Mouse (Mus musculus) limb, embryonic 15.5 days (tissue): ENCODE data around the gene S100pbp. TPM values are rescaled to one million over a fixed set of nuclear protein-coding genes. Genes with fewer than 3 reads are reported as not detected.

ENCODE experiments used
- ATAC-seq: fragments of 200-750 bp; cut with Nextera tagmentation; 2 replicates; pipeline ENCODE4 v1.8.0; 2017; ENCODE audit warnings: low read depth, moderate TSS enrichment; ENCODE audit not compliant: insufficient number of reproducible peaks, low FRiP score, low TSS enrichment
- H3K27ac ChIP-seq: fragments of 300-500 bp; sonication (generic); 2 replicates; pipeline ENCODE4 v1.5.1; 2015; ENCODE audit warnings: moderate library complexity, mild to moderate bottlenecking, inconsistent platforms
- H3K27me3 ChIP-seq: fragments of 300-500 bp; sonication (generic); 2 replicates; pipeline ENCODE4 v1.6.1; 2015; ENCODE audit warnings: inconsistent platforms
- H3K36me3 ChIP-seq: fragments of 300-500 bp; sonication (generic); 2 replicates; pipeline ENCODE4 v1.6.1; 2015; ENCODE audit warnings: inconsistent platforms
- H3K4me1 ChIP-seq: fragments of 300-500 bp; sonication (generic); 2 replicates; pipeline ENCODE4 v1.6.1; 2015; ENCODE audit warnings: inconsistent platforms
- H3K4me2 ChIP-seq: fragments of 300-500 bp; sonication (generic); 2 replicates; pipeline ENCODE4 v1.6.1; 2015; ENCODE audit warnings: mild to moderate bottlenecking, inconsistent platforms
- H3K4me3 ChIP-seq: fragments of 300-500 bp; sonication (generic); 2 replicates; pipeline ENCODE4 v1.5.1; 2015; ENCODE audit warnings: mild to moderate bottlenecking, inconsistent platforms
- H3K9ac ChIP-seq: fragments of 300-500 bp; sonication (generic); 2 replicates; pipeline ENCODE4 v1.6.1; 2015; ENCODE audit warnings: inconsistent platforms
- H3K9me3 ChIP-seq: fragments of 300-500 bp; sonication (generic); 2 replicates; pipeline ENCODE4 v1.6.1; 2016; ENCODE audit warnings: inconsistent platforms
- WGBS: fragments of 180-500 bp; shearing (Covaris S2); methylation state at CpG from one replicate; pipeline ENCODE4 v1.1.7; 2015; 5-methylcytosine and 5-hydroxymethylcytosine counted together
- polyA plus RNA-seq: library from polyadenylated mRNA; unstranded; fragments of >200 nt; fragmentation: Nextera tagmentation; extraction: Ambion mirVana; gene quantifications from 2 replicates; pipeline ENCODE4 v1.2.1, GENCODE M21; 2015

S100pbp gene
- polyA plus RNA-seq, 1 experiment from 2014 or later, result 18.8 TPM

DNA sequence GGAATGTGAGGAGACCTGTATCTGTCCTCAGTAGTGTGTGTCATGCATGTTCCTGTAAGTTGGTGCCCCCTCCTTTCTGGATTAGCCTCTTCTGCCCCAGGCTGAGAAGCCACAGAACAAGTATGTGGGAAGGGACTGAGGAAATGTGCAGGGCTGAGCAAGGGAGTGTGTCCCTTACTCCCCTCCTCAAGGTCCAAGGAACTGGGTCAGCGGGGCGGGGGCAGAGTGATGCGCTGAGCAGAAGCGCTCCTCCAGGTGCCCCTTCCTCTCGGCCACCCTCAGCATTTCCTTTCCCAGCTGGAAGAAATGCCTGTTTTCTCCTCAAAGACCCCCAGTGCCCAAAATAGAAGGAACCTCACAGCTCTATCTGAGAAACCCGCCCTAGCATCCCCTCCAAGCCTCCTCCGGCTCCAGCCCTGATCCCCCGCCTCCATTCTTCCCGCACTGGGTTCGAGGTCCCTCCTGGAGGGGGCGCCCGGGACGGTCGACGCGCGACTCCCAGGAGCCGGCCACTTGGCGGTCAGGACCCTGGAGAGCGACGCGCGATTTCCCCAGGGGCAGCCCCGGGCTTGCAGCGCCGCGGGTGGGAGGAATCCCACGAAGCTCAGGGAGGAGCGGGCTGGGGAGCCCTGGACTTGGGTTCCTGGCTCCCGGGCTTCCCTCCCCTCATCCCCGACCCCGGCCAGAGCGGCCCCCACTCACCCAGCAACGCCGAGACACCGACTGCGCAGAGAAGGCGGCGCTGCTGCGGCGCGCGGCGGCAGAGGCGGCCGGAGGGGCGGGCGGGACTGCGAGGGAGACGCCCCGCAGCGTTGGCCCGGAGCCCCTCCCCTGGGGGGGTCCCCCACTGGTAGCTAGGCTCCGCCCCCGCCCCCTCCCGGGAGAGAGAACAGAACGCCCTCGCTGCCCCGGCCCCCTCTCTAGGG, 68.7 kb downstream of the S100pbp start:
- H3K4me1 ChIP-seq, result peaks cover 24% of the 10 kb centered on the region
- H3K4me2 ChIP-seq, result peak overlapping the region; percentile 97
- H3K27me3 ChIP-seq, result peaks cover 77% of the 10 kb centered on the region
- no peak overlapping the region for H3K27ac ChIP-seq
- no peak overlapping the region for H3K9ac ChIP-seq
- ATAC-seq, result no peak
- WGBS, result 2% methylated on average over 52 of the region's 59 CpGs
- no peaks in the 10 kb centered on the region for H3K36me3 ChIP-seq
- no peaks in the 10 kb centered on the region for H3K9me3 ChIP-seq
- peak overlapping the region; percentile 46 for H3K4me3 ChIP-seq

GRCm38 (mm10) chr4:129119708-129120107, 69.8 kb downstream of the S100pbp start:
- Histone ChIP-seq H3K9ac (no peak overlapping the region), H3K4me2 (no peak overlapping the region), H3K4me3 (no peak overlapping the region), H3K4me1 (peaks cover 17% of the 10 kb centered on the region), H3K36me3 (no peaks in the 10 kb centered on the region), H3K9me3 (no peaks in the 10 kb centered on the region), H3K27me3 (peaks cover 66% of the 10 kb centered on the region), H3K27ac (no peak overlapping the region)
- WGBS, result 69% methylated on average over 10 of the region's 10 CpGs
- ATAC-seq, result no peak

- Histone ChIP-seq H3K27ac (no peak overlapping the region), H3K4me2 (no peak overlapping the region), H3K36me3 (no peaks in the 10 kb centered on the region), H3K9me3 (no peaks in the 10 kb centered on the region), H3K4me1 (peaks cover 20% of the 10 kb centered on the region), H3K4me3 (no peak overlapping the region), H3K9ac (no peak overlapping the region), H3K27me3 (peaks cover 62% of the 10 kb centered on the region)
- no peak for ATAC-seq
- WGBS, result 90% methylated on average over 14 of the region's 14 CpGs
Observed at GRCm38 (mm10) chr4:129117720-129118510, 71.6 kb downstream of the S100pbp start.

DNA sequence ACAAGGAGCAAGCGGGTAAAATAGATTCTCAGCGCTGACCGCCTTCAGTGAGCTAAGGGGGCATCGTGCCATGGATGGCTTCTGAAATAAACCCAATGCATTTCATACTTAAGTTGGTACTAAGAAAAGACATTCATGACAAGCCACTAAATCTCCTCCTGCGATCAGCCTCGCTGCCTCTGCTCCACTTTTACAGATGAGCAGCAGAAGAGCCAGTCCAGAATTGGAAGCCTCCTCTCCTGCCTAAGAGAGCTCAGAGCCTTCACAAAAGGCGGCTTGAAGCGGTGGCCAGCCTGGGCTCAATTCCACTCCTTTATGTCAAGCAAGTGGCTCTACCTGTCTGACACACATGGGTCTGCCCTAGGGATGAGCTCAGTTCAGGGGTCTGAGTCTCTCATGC, 72.8 kb downstream of the S100pbp start:
- no peak overlapping the region for H3K9ac ChIP-seq
- no peaks in the 10 kb centered on the region for H3K36me3 ChIP-seq
- WGBS, result 91% methylated on average over 8 of the region's 8 CpGs
- no peak overlapping the region for H3K27ac ChIP-seq
- peaks cover 23% of the 10 kb centered on the region for H3K4me1 ChIP-seq
- H3K27me3 ChIP-seq, result peaks cover 52% of the 10 kb centered on the region
- H3K9me3 ChIP-seq, result no peaks in the 10 kb centered on the region
- no peak overlapping the region for H3K4me3 ChIP-seq
- H3K4me2 ChIP-seq, result no peak overlapping the region
- no peak for ATAC-seq

GRCm38 (mm10) chr4:129113083-129113988, 76.2 kb downstream of the S100pbp start:
- 0 out of 2 replicates have a peak, but pooled peaks cover 9% of the 10 kb centered on the region for H3K4me1 ChIP-seq
- no peaks in the 10 kb centered on the region for H3K9me3 ChIP-seq
- no peak overlapping the region for H3K4me3 ChIP-seq
- no peaks in the 10 kb centered on the region for H3K36me3 ChIP-seq
- WGBS, result 35% methylated on average over 28 of the region's 28 CpGs
- no peak overlapping the region for H3K4me2 ChIP-seq
- H3K9ac ChIP-seq, result no peak overlapping the region
- peaks cover 19% of the 10 kb centered on the region; the same call in 1 of the 2 replicates for H3K27me3 ChIP-seq
- H3K27ac ChIP-seq, result no peak overlapping the region
- 0 out of 2 replicates have a peak, but pooled peaks have one; percentile 23 for ATAC-seq

DNA sequence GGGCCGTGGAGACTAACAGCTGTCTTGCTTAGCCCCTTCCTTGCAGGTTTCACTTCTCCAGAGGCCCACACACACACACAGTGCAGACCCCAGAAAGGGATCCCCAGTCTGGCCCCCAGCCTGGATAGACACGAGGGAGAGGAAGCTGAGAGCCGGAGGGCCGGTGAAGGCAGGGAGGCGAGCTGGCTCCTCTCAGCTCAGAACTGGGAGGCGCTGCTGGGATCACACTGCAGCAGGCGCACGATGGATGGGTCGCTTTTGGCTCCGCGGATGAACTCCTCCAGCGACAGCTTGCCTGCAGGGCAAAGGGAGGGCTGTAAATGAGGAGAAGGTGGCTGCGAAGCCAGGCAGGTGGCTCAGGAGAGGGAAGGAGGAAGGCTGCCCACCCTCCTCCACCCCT, 77.3 kb downstream of the S100pbp start:
- no peak overlapping the region for H3K27ac ChIP-seq
- H3K9me3 ChIP-seq, result no peaks in the 10 kb centered on the region
- no peak for ATAC-seq
- peaks cover 16% of the 10 kb centered on the region; the same call in 1 of the 2 replicates for H3K27me3 ChIP-seq
- no peaks in the 10 kb centered on the region for H3K36me3 ChIP-seq
- no peak overlapping the region for H3K4me3 ChIP-seq
- H3K9ac ChIP-seq, result no peak overlapping the region
- no peak overlapping the region for H3K4me2 ChIP-seq
- 43% methylated on average over 12 of the region's 13 CpGs for WGBS
- 0 out of 2 replicates have a peak, but pooled peaks cover 12% of the 10 kb centered on the region for H3K4me1 ChIP-seq

GRCm38 (mm10) chr4:129111350-129111749, 78.2 kb downstream of the S100pbp start:
- WGBS, result 61% methylated on average over 11 of the region's 11 CpGs
- H3K36me3 ChIP-seq, result no peaks in the 10 kb centered on the region
- H3K4me1 ChIP-seq, result 0 out of 2 replicates have a peak, but pooled peaks cover 12% of the 10 kb centered on the region
- no peak overlapping the region for H3K9ac ChIP-seq
- peaks cover 15% of the 10 kb centered on the region for H3K27me3 ChIP-seq
- no peaks in the 10 kb centered on the region for H3K9me3 ChIP-seq
- no peak overlapping the region for H3K4me2 ChIP-seq
- no peak for ATAC-seq
- no peak overlapping the region for H3K27ac ChIP-seq
- H3K4me3 ChIP-seq, result no peak overlapping the region

- H3K4me2 ChIP-seq, result no peak overlapping the region
- 87% methylated on average over 6 of the region's 6 CpGs for WGBS
- no peak overlapping the region for H3K9ac ChIP-seq
- no peak for ATAC-seq
- H3K27ac ChIP-seq, result no peak overlapping the region
- H3K9me3 ChIP-seq, result no peaks in the 10 kb centered on the region
- H3K4me1 ChIP-seq, result peaks cover 14% of the 10 kb centered on the region; the same call in 1 of the 2 replicates
- no peak overlapping the region for H3K4me3 ChIP-seq
- H3K36me3 ChIP-seq, result no peaks in the 10 kb centered on the region
- peaks cover 20% of the 10 kb centered on the region for H3K27me3 ChIP-seq
Observed at GRCm38 (mm10) chr4:129110804-129111203, 78.7 kb downstream of the S100pbp start.

DNA sequence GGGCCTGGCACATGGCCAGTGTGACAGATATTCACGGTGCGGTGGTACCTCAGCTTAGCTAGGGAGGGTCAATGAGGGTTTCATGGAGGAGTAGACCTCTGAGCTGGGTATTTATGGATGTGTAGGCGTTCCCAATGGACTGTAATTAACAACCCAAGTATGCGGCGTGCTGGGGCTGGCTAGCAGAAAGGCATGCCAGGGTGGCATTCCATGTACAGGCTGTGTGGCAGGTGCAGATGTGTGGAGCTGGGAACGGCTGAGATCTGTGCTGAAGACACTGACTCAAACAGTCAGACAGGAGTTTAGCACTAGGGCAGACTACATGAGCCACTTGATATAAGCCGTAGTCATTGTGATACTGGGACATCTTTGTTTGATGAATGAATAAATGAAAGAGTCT, 80.9 kb downstream of the S100pbp start:
- Histone ChIP-seq H3K4me2 (no peak overlapping the region), H3K27ac (no peak overlapping the region), H3K4me1 (peaks cover 22% of the 10 kb centered on the region), H3K9me3 (no peaks in the 10 kb centered on the region), H3K27me3 (peaks cover 33% of the 10 kb centered on the region), H3K4me3 (no peak overlapping the region), H3K36me3 (no peaks in the 10 kb centered on the region), H3K9ac (no peak overlapping the region)
- WGBS, result 71% methylated on average over 7 of the region's 7 CpGs
- ATAC-seq, result no peak

GRCm38 (mm10) chr4:129107348-129107899, 82.1 kb downstream of the S100pbp start:
- Histone ChIP-seq H3K27me3 (peaks cover 37% of the 10 kb centered on the region), H3K9me3 (no peaks in the 10 kb centered on the region), H3K4me2 (no peak overlapping the region), H3K4me1 (peaks cover 18% of the 10 kb centered on the region), H3K27ac (no peak overlapping the region), H3K9ac (no peak overlapping the region), H3K36me3 (no peaks in the 10 kb centered on the region), H3K4me3 (no peak overlapping the region)
- ATAC-seq, result no peak
- 56% methylated on average over 10 of the region's 10 CpGs for WGBS

DNA sequence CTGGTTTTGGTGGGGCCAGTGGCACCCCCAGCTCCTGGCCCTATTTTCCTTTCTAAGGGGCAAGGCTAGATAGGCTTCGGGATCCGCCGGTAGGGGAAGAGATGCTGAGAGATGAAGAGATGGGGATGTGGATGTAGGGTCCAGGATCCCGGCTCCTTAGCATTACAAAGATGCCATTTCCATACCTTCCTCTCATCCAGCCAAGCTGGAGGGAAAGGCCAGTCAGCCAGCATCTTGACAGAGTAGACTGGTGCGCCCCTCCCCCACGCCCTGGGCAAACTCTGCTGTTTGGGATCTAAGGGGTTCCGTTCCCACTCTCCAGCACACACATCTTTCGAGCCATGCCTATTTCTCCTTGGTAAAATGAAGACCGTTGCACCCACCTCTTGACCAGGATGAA, 83.5 kb downstream of the S100pbp start:
- Histone ChIP-seq H3K9me3 (no peaks in the 10 kb centered on the region), H3K36me3 (no peaks in the 10 kb centered on the region), H3K27me3 (peaks cover 37% of the 10 kb centered on the region), H3K4me1 (peaks cover 13% of the 10 kb centered on the region), H3K27ac (no peak overlapping the region), H3K4me2 (no peak overlapping the region), H3K4me3 (peak overlapping the region; percentile 33), H3K9ac (no peak overlapping the region)
- WGBS, result 25% methylated on average over 9 of the region's 9 CpGs
- no peak for ATAC-seq
